Mouse (Mus musculus): ENCODE measurements at regions not wholly inside any gene's neighbourhood (a gene's known extent, or its start where the extent isn't known, plus 50 kb on each side); places are given as distances from the start of the nearest gene placed in this dataset.
A peak's percentile ranks its signal among the peaks of the same experiment; 100 is the strongest.

- no peak for ATAC-seq (ENCODE audit: low read depth)
- Histone ChIP-seq H3K36me3 (no peaks in the 10 kb centered on the region), H3K27me3 (no peaks in the 10 kb centered on the region), H3K4me1 (replicated peaks) (no peaks in the 10 kb centered on the region), H3K27ac (replicated peaks) (no peak overlapping the region), H3K4me2 (no peak overlapping the region), H3K9me3 (no peaks in the 10 kb centered on the region), H3K4me3 (no peak overlapping the region), H3K9ac (no peak overlapping the region)
- 85% methylated on average over 5 of the region's 5 CpGs for WGBS
Observed at GRCm38 (mm10) chr14:89844888-89845287, 1373.7 kb upstream of the Pcdh20 start.

- Histone ChIP-seq H3K4me3 (no peak overlapping the region), H3K36me3 (no peaks in the 10 kb centered on the region), H3K9ac (no peak overlapping the region), H3K27ac (replicated peaks) (no peak overlapping the region), H3K4me2 (no peak overlapping the region), H3K27me3 (no peaks in the 10 kb centered on the region), H3K4me1 (replicated peaks) (0 out of 2 replicates have a peak, but pooled peaks cover 6% of the 10 kb centered on the region), H3K9me3 (no peaks in the 10 kb centered on the region)
- ATAC-seq (ENCODE audit: low read depth): no peak
- 76% methylated on average over 1 of the region's 1 CpGs for WGBS
Observed at GRCm38 (mm10) chr14:89826731-89827130, 1355.5 kb upstream of the Pcdh20 start.

- H3K9me3 ChIP-seq: no peaks in the 10 kb centered on the region
- no peak overlapping the region for H3K27ac ChIP-seq (replicated peaks)
- no peak overlapping the region for H3K4me3 ChIP-seq
- H3K9ac ChIP-seq: no peak overlapping the region
- no peaks in the 10 kb centered on the region for H3K27me3 ChIP-seq
- H3K4me1 ChIP-seq (replicated peaks): 0 out of 2 replicates have a peak, but pooled peaks cover 6% of the 10 kb centered on the region
- H3K36me3 ChIP-seq: no peaks in the 10 kb centered on the region
- WGBS: 86% methylated on average over 7 of the region's 7 CpGs
- ATAC-seq (ENCODE audit: low read depth): no peak
- no peak overlapping the region for H3K4me2 ChIP-seq
Observed at GRCm38 (mm10) chr14:89826001-89826400, 1354.8 kb upstream of the Pcdh20 start.

- no peak for ATAC-seq (ENCODE audit: low read depth)
- no peaks in the 10 kb centered on the region for H3K9me3 ChIP-seq
- H3K4me3 ChIP-seq: no peak overlapping the region
- no peaks in the 10 kb centered on the region for H3K36me3 ChIP-seq
- H3K27ac ChIP-seq (replicated peaks): no peak overlapping the region
- H3K9ac ChIP-seq: no peak overlapping the region
- no peaks in the 10 kb centered on the region for H3K27me3 ChIP-seq
- 0 out of 2 replicates have a peak, but pooled peaks cover 6% of the 10 kb centered on the region for H3K4me1 ChIP-seq (replicated peaks)
- H3K4me2 ChIP-seq: no peak overlapping the region
- 15% methylated on average over 4 of the region's 4 CpGs for WGBS
Observed at GRCm38 (mm10) chr14:89823436-89823835, 1352.2 kb upstream of the Pcdh20 start.

GRCm38 (mm10) chr14:89822207-89822606 lies 1351.0 kb upstream of the Pcdh20 start:
- H3K9me3 ChIP-seq: no peaks in the 10 kb centered on the region
- 34% methylated on average over 5 of the region's 5 CpGs for WGBS
- no peak for ATAC-seq (ENCODE audit: low read depth)

GRCm38 (mm10) chr14:89806825-89807224 lies 1335.6 kb upstream of the Pcdh20 start:
- H3K9me3 ChIP-seq: no peaks in the 10 kb centered on the region
- H3K27ac ChIP-seq (replicated peaks): no peak overlapping the region
- no peak for ATAC-seq (ENCODE audit: low read depth)
- H3K4me3 ChIP-seq: no peak overlapping the region
- no peak overlapping the region for H3K9ac ChIP-seq
- H3K36me3 ChIP-seq: no peaks in the 10 kb centered on the region
- H3K4me1 ChIP-seq (replicated peaks): no peaks in the 10 kb centered on the region
- WGBS: 57% methylated on average over 1 of the region's 1 CpGs
- H3K4me2 ChIP-seq: no peak overlapping the region
- no peaks in the 10 kb centered on the region for H3K27me3 ChIP-seq

More at GRCm38 (mm10) chr14:89822207-89822606, 1351.0 kb upstream of the Pcdh20 start:
- no peak overlapping the region for H3K27ac ChIP-seq (replicated peaks)
- 0 out of 2 replicates have a peak, but pooled peaks cover 6% of the 10 kb centered on the region for H3K4me1 ChIP-seq (replicated peaks)
- no peak overlapping the region for H3K4me2 ChIP-seq
- no peak overlapping the region for H3K9ac ChIP-seq
- no peak overlapping the region for H3K4me3 ChIP-seq
- no peaks in the 10 kb centered on the region for H3K27me3 ChIP-seq
- no peaks in the 10 kb centered on the region for H3K36me3 ChIP-seq

- H3K4me1 ChIP-seq (replicated peaks): no peaks in the 10 kb centered on the region
- ATAC-seq (ENCODE audit: low read depth): peak; percentile 69; the same call in 1 of the 2 replicates
- no peaks in the 10 kb centered on the region for H3K9me3 ChIP-seq
- H3K27me3 ChIP-seq: no peaks in the 10 kb centered on the region
- no peak overlapping the region for H3K4me3 ChIP-seq
- no peak overlapping the region for H3K27ac ChIP-seq (replicated peaks)
- 49% methylated on average over 2 of the region's 2 CpGs for WGBS
- no peak overlapping the region for H3K4me2 ChIP-seq
- H3K9ac ChIP-seq: no peak overlapping the region
- no peaks in the 10 kb centered on the region for H3K36me3 ChIP-seq
Observed at GRCm38 (mm10) chr14:89804677-89805234, 1333.6 kb upstream of the Pcdh20 start.

GRCm38 (mm10) chr14:89755831-89756230 lies 1284.6 kb upstream of the Pcdh20 start:
- H3K9ac ChIP-seq: no peak overlapping the region
- no peak for ATAC-seq (ENCODE audit: low read depth)
- no peak overlapping the region for H3K4me3 ChIP-seq
- H3K36me3 ChIP-seq: no peaks in the 10 kb centered on the region
- H3K4me2 ChIP-seq: no peak overlapping the region
- no peaks in the 10 kb centered on the region for H3K27me3 ChIP-seq
- WGBS: 72% methylated on average over 2 of the region's 2 CpGs
- H3K9me3 ChIP-seq: no peaks in the 10 kb centered on the region
- H3K4me1 ChIP-seq (replicated peaks): no peaks in the 10 kb centered on the region
- no peak overlapping the region for H3K27ac ChIP-seq (replicated peaks)

- H3K4me3 ChIP-seq: no peak overlapping the region
- H3K4me1 ChIP-seq (replicated peaks): no peaks in the 10 kb centered on the region
- H3K27ac ChIP-seq (replicated peaks): no peak overlapping the region
- H3K9ac ChIP-seq: no peak overlapping the region
- no peaks in the 10 kb centered on the region for H3K27me3 ChIP-seq
- WGBS: 94% methylated on average over 2 of the region's 2 CpGs
- no peaks in the 10 kb centered on the region for H3K36me3 ChIP-seq
- no peak for ATAC-seq (ENCODE audit: low read depth)
- H3K9me3 ChIP-seq: no peaks in the 10 kb centered on the region
- H3K4me2 ChIP-seq: no peak overlapping the region
Observed at GRCm38 (mm10) chr14:89713711-89714110, 1242.5 kb upstream of the Pcdh20 start.

Data from neural tube, embryonic 13.5 days (tissue).